Mouse (Mus musculus) forebrain, embryonic 11.5 days (tissue): ENCODE measurements around the gene Bean1. TPM values are rescaled to one million over a fixed set of nuclear protein-coding genes. Genes with fewer than 3 reads are reported as not detected.

Experiments
- ATAC-seq: fragments of 200-750 bp; cut with Nextera tagmentation; replicated peaks from 2 replicates; pipeline ENCODE4 v1.8.0; 2017; ENCODE audit warnings: moderate TSS enrichment; ENCODE audit not compliant: low FRiP score
- DNase-seq: peaks from one replicate; pipeline ENCODE4 v3.0.0-alpha.2; 2017; ENCODE audit warnings: low spot score
- H3K27ac ChIP-seq: fragments of 300-500 bp; sonication (generic); 2 replicates; pipeline ENCODE4 v1.5.1; 2014; ENCODE audit warnings: low read depth, low read length
- H3K27me3 ChIP-seq: fragments of 300-500 bp; sonication (generic); 2 replicates; pipeline ENCODE4 v1.6.1; 2014; ENCODE audit warnings: mild to moderate bottlenecking, low read length, mixed read lengths; ENCODE audit not compliant: control insufficient read depth, insufficient read depth
- H3K36me3 ChIP-seq: fragments of 300-500 bp; sonication (generic); 2 replicates; pipeline ENCODE4 v1.6.1; 2014; ENCODE audit warnings: mild to moderate bottlenecking, low read length, moderate library complexity, mixed read lengths; ENCODE audit not compliant: control insufficient read depth, insufficient read depth
- H3K4me1 ChIP-seq: fragments of 300-500 bp; sonication (generic); replicated peaks from 2 replicates; pipeline ENCODE4 v1.6.1; 2014; ENCODE audit warnings: low read length, mixed read lengths; ENCODE audit not compliant: control insufficient read depth, insufficient read depth
- H3K4me2 ChIP-seq: fragments of 300-500 bp; sonication (generic); 2 replicates; pipeline ENCODE4 v1.6.1; 2014; ENCODE audit warnings: low read depth, mild to moderate bottlenecking, low read length, moderate library complexity, mixed read lengths; ENCODE audit not compliant: severe bottlenecking
- H3K4me3 ChIP-seq: fragments of 300-500 bp; sonication (generic); 2 replicates; pipeline ENCODE4 v1.5.1; 2014; ENCODE audit warnings: low read depth, low read length
- H3K9ac ChIP-seq: fragments of 300-500 bp; sonication (generic); 2 replicates; pipeline ENCODE4 v1.6.1; 2014; ENCODE audit warnings: low read length
- H3K9me3 ChIP-seq: fragments of 300-500 bp; sonication (generic); 2 replicates; pipeline ENCODE4 v1.6.1; 2016; ENCODE audit warnings: low read length, mixed read lengths; ENCODE audit not compliant: control insufficient read depth
- WGBS: fragments of 180-500 bp; shearing (Covaris S2); extraction: QIAGEN DNeasy Blood & Tissue Kit; methylation state at CpG from one replicate; pipeline ENCODE4 v1.1.7; 2014; 5-methylcytosine and 5-hydroxymethylcytosine counted together
- polyA plus RNA-seq: library from polyadenylated mRNA; unstranded; fragments of >200 nt; fragmentation: Nextera tagmentation; extraction: Ambion mirVana; gene quantifications from 2 replicates; pipeline ENCODE4 v1.2.1, GENCODE M21; 2014

Gene Bean1
- polyA plus RNA-seq, 1 experiment from 2014 or later: 0.16 TPM

- DNase-seq: no peak
- H3K4me3 ChIP-seq: no peak overlapping the region
- WGBS: 95% methylated on average over 2 of the region's 2 CpGs
- H3K27ac ChIP-seq: no peak overlapping the region
- ATAC-seq: no peak
- H3K9ac ChIP-seq: no peak overlapping the region
- no peaks in the 10 kb centered on the region for H3K27me3 ChIP-seq
- no peak overlapping the region for H3K4me2 ChIP-seq
- no peaks in the 10 kb centered on the region for H3K4me1 ChIP-seq
- H3K9me3 ChIP-seq: no peaks in the 10 kb centered on the region
- no peaks in the 10 kb centered on the region for H3K36me3 ChIP-seq
Measured at GRCm38 (mm10) chr8:104147947-104148346, 22.3 kb upstream of the Bean1 start.

- no peak for DNase-seq
- no peaks in the 10 kb centered on the region for H3K4me1 ChIP-seq
- no peak for ATAC-seq
- no peaks in the 10 kb centered on the region for H3K36me3 ChIP-seq
- no peak overlapping the region for H3K9ac ChIP-seq
- no peaks in the 10 kb centered on the region for H3K27me3 ChIP-seq
- WGBS: 70% methylated on average over 5 of the region's 5 CpGs
- no peak overlapping the region for H3K27ac ChIP-seq
- H3K4me2 ChIP-seq: no peak overlapping the region
- no peaks in the 10 kb centered on the region for H3K9me3 ChIP-seq
- H3K4me3 ChIP-seq: no peak overlapping the region
Measured at GRCm38 (mm10) chr8:104160731-104161130, 9.5 kb upstream of the Bean1 start.

GRCm38 (mm10) chr8:104169461-104169860, 781 bp upstream of the Bean1 start:
- H3K9me3 ChIP-seq: no peaks in the 10 kb centered on the region

GRCm38 (mm10) chr8:104171050-104171620, 893 bp downstream of the Bean1 start:
- no peaks in the 10 kb centered on the region for H3K36me3 ChIP-seq
- H3K9me3 ChIP-seq: no peaks in the 10 kb centered on the region
- H3K4me3 ChIP-seq: peak overlapping the region; percentile 63
- WGBS: 3% methylated on average over 32 of the region's 32 CpGs
- H3K4me1 ChIP-seq: no peaks in the 10 kb centered on the region; the same call in 1 of the 2 replicates
- no peak overlapping the region for H3K27ac ChIP-seq
- peak; percentile 65 for DNase-seq
- H3K9ac ChIP-seq: peak overlapping the region; percentile 64
- peaks cover 27% of the 10 kb centered on the region for H3K27me3 ChIP-seq
- H3K4me2 ChIP-seq: peak overlapping the region; percentile 99
- ATAC-seq: 0 out of 2 replicates have a peak, but pooled peaks have one; percentile 18

More at GRCm38 (mm10) chr8:104169461-104169860, 781 bp upstream of the Bean1 start:
- DNase-seq (no peak), ATAC-seq (no peak)
- Histone ChIP-seq H3K4me3 (no peak overlapping the region), H3K9ac (no peak overlapping the region), H3K4me1 (no peaks in the 10 kb centered on the region; the same call in 1 of the 2 replicates), H3K27ac (no peak overlapping the region), H3K4me2 (no peak overlapping the region), H3K27me3 (peaks cover 27% of the 10 kb centered on the region), H3K36me3 (no peaks in the 10 kb centered on the region)
- WGBS: 55% methylated on average over 3 of the region's 3 CpGs

- no peaks in the 10 kb centered on the region for H3K36me3 ChIP-seq
- H3K27me3 ChIP-seq: peaks cover 27% of the 10 kb centered on the region
- 85% methylated on average over 6 of the region's 6 CpGs for WGBS
- no peaks in the 10 kb centered on the region for H3K9me3 ChIP-seq
- no peak overlapping the region for H3K27ac ChIP-seq
- ATAC-seq (no peak), DNase-seq (no peak)
- H3K4me3 ChIP-seq: no peak overlapping the region
- no peak overlapping the region for H3K4me2 ChIP-seq
- H3K9ac ChIP-seq: no peak overlapping the region
- H3K4me1 ChIP-seq: no peaks in the 10 kb centered on the region; the same call in 1 of the 2 replicates
Measured at GRCm38 (mm10) chr8:104172420-104172819, 2.2 kb downstream of the Bean1 start.

GRCm38 (mm10) chr8:104175848-104176527, 5.7 kb downstream of the Bean1 start:
- Histone ChIP-seq H3K36me3 (no peaks in the 10 kb centered on the region), H3K27ac (no peak overlapping the region), H3K9ac (no peak overlapping the region), H3K4me1 (no peaks in the 10 kb centered on the region; the same call in 1 of the 2 replicates), H3K27me3 (peaks cover 20% of the 10 kb centered on the region), H3K4me3 (no peak overlapping the region), H3K4me2 (no peak overlapping the region), H3K9me3 (no peaks in the 10 kb centered on the region)
- DNase-seq: no peak
- 79% methylated on average over 8 of the region's 8 CpGs for WGBS
- ATAC-seq: no peak

- no peak for ATAC-seq
- H3K4me3 ChIP-seq: no peak overlapping the region
- no peak overlapping the region for H3K27ac ChIP-seq
Measured at GRCm38 (mm10) chr8:104177054-104177453, 6.8 kb downstream of the Bean1 start.

GRCm38 (mm10) chr8:104184905-104185304, 14.7 kb downstream of the Bean1 start:
- ATAC-seq: no peak
- 26% methylated on average over 6 of the region's 6 CpGs for WGBS
- H3K27me3 ChIP-seq: no peaks in the 10 kb centered on the region

More at GRCm38 (mm10) chr8:104177054-104177453, 6.8 kb downstream of the Bean1 start:
- Histone ChIP-seq H3K4me2 (no peak overlapping the region), H3K27me3 (peaks cover 9% of the 10 kb centered on the region), H3K9me3 (no peaks in the 10 kb centered on the region), H3K36me3 (no peaks in the 10 kb centered on the region), H3K4me1 (no peaks in the 10 kb centered on the region), H3K9ac (no peak overlapping the region)
- 82% methylated on average over 4 of the region's 4 CpGs for WGBS
- no peak for DNase-seq

More at GRCm38 (mm10) chr8:104184905-104185304, 14.7 kb downstream of the Bean1 start:
- H3K4me3 ChIP-seq: no peak overlapping the region
- H3K9me3 ChIP-seq: no peaks in the 10 kb centered on the region
- H3K36me3 ChIP-seq: no peaks in the 10 kb centered on the region
- H3K4me1 ChIP-seq: no peaks in the 10 kb centered on the region
- H3K27ac ChIP-seq: no peak overlapping the region
- no peak overlapping the region for H3K4me2 ChIP-seq
- no peak for DNase-seq
- no peak overlapping the region for H3K9ac ChIP-seq
